Mouse (Mus musculus): ENCODE results near the gene Dnm3.

The Dnm3 gene

DNA sequence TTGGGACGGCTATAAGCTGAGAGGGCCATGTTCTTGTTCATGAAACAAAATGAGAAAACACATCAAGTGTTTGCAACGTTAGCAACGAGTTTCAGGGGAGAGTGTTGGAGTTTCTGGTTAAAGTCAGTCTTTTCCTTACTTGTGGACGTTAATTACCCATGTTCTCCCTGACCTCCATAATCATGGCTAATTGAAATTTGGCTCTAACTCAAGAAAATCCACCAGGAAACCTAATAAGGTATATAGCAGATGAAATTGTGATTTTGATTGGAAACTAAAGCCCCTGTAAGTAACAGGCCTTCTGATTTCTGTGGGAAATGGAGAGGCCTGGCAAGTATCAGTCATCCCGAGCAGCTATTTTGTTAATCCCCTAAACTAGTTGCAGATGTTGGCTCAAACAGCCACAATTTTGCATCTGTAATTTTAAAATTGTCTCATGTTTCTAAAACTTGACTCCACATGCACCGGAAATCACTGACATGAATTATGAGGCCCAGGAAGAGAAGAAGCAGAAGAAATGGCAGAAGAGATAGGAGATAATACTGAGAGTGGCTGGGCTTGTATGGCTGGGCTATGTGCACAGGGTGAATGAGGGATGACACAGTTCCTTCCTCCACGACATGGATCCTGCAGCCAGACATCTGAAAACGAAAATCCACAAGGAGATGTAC, 223.7 kb downstream of the Dnm3 start:
- no peak for ATAC-seq (ENCODE audit: low TSS enrichment)

- no peak for ATAC-seq (ENCODE audit: low TSS enrichment)
These were observed 225.0 kb downstream of the Dnm3 start for GRCm38 (mm10) chr1:162252869-162253268.

- ATAC-seq (ENCODE audit: low TSS enrichment), result no peak
These were observed 230.6 kb downstream of the Dnm3 start for GRCm38 (mm10) chr1:162247216-162247615.

DNA sequence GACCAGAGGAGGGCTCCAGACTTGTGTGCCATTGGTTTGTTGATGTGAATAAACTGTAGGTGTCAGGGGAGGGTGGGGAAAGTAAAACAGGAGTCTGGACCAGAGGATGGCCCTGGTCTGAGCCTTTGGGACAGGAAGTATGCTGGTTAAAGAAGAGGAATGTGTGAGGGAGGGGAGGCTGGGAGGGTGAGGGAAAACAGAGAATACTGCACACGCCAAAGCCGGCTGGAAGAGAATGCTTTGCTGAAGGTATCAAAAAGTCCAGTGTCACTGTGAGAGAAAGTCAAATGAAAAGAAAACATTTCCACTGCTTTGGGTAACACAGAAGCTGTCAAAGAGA, 234.2 kb downstream of the Dnm3 start:
- no peak for ATAC-seq (ENCODE audit: low TSS enrichment)

DNA sequence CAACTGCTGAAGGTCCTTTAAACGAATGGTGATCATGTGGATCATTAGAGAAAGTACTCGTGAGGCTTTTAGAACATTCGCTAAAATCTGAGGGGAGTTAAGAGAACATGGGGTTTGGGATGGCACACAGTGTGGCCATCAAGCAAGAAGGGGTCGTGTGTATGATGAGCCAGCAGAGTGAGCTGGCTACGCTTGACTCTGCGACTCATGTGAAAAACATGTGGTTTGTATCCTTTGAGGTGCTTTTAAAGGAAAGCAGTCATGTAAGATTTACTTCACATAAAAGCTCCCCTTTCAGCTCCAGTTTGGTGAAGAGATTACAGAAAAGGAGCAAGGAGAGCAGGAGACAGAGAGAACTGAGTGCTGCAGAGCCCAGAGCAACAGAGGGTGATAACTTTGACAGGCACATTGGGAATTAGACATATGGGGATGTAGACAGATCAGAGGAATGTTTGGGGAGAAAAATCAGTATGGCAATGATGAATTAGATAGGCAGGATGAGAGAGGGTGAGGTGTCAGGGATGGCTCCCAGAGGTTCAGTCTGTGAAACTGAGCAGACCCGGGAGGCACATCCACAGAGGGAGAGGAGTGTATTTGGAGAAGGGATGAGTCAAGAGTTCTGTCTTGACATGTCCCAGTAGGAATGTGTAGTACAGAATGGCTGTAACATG, 234.7 kb downstream of the Dnm3 start:
- no peak for ATAC-seq (ENCODE audit: low TSS enrichment)

DNA sequence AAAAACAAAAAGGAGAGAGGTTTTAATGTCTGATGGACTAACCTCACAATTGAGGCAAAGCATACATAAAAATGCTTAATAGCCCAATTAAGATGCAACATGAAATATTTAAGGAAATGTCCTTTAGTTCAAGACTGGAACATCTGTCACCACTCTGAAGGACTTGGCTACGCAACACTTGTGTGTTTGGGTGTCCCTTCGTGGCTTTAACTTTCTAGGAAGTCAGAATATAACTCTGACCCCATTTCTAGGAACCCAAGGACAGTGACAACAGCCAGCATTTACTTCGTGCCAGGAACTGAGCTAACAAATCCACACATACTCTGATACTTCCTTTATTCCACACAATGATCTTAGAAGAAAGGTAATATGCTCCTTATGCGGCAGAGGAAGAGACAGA, 237.1 kb downstream of the Dnm3 start:
- ATAC-seq (ENCODE audit: low TSS enrichment), result no peak

- ATAC-seq (ENCODE audit: low TSS enrichment), result no peak
These were observed 239.2 kb downstream of the Dnm3 start for GRCm38 (mm10) chr1:162238646-162239045.

DNA sequence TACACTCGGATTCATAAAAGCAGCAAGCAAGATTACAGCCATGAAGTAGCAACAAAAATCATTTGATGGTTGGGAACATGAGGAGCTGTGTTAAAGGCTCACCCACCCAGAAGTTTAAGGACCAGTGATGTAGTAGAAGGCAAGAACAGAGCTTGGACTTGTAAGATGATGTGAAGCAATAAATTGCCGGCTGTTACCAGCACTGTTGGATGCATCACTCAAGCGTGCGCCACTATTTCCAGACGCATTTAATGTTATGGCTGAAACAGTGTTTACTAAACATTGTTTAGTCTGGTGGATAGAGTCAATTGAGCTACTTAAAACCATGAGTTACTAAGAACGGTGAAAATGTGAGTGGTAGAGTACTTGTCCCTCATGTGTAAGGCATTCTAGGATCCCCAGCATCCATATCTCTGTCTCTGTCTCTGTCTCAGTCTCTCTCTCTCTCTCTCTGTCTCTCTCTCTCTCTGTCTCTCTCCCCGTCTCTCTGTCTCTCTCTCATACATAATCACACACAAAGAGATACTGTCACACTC, 241.1 kb downstream of the Dnm3 start:
- ATAC-seq (ENCODE audit: low TSS enrichment), result no peak

- ATAC-seq (ENCODE audit: low TSS enrichment), result no peak
These were observed 252.2 kb downstream of the Dnm3 start for GRCm38 (mm10) chr1:162225621-162226147.

- no peak for ATAC-seq (ENCODE audit: low TSS enrichment)
These were observed 252.8 kb downstream of the Dnm3 start for GRCm38 (mm10) chr1:162224817-162225605.

DNA sequence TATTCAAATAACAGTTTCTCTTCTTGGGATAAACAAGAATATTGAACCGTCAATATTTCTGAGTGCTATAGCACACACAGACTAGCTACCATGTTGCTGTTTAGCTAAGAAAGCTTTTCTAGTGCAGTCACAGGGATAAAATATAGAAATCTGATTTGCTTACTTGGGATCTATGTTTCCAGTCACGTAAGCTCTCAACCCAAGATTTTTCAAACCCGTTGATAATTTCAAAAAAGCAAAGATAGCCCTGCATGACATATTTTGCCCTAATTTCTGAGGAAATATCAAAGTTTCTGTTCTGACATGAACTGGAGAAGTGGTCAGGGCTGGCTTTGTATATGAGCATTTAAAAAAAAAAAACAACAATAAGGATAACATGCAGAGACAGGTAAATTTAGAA, 253.8 kb downstream of the Dnm3 start:
- ATAC-seq (ENCODE audit: low TSS enrichment), result no peak

- no peak for ATAC-seq (ENCODE audit: low TSS enrichment)
These were observed 254.4 kb downstream of the Dnm3 start for GRCm38 (mm10) chr1:162223258-162223940.

- ATAC-seq (ENCODE audit: low TSS enrichment), result no peak
These were observed 255.5 kb downstream of the Dnm3 start for GRCm38 (mm10) chr1:162222353-162222752.

DNA sequence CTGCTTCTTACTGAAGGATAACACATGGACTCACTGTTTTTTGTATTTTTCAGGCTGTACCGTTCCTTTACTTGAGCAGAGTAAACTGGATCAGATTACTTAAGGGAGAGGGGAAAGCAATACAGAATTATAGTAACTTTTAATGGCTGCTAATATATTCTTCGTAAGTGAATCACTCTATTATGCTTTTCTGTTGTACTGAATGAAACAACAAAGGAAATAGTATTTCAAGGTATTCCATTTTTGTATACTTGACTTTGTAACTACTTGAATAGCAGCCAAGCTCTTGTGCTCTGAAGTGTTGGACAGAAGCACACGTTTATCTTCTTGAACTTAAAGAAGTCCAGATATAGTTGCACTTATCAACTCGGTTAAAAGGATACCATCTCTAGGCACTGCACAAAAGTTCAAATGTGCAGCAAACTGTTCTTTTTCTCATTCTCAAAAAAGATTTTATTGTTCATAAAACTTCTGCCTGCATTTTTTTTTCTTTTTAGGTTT, 256.0 kb downstream of the Dnm3 start:
- no peak for ATAC-seq (ENCODE audit: low TSS enrichment)

- no peak for ATAC-seq (ENCODE audit: low TSS enrichment)
These were observed 256.9 kb downstream of the Dnm3 start for GRCm38 (mm10) chr1:162220891-162221290.

DNA sequence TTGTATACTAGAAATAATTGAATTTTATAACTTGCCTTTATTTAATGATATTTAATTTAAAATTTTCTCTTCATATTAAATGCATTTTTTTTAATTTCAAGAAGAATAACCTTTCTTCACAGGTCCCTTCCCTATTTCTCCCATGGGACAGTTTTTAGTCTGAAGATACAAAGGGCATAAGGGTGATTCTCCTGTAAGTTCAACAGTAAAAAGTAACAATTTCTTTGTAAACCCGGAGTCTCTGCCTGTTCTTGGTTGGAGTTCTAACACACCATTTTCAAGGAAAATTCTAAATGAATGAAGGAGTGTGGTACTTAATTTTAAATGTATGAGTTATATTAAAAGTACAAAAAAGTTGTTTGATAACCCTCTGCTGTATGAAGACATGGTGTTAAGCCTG, 258.1 kb downstream of the Dnm3 start:
- no peak for ATAC-seq (ENCODE audit: low TSS enrichment)

DNA sequence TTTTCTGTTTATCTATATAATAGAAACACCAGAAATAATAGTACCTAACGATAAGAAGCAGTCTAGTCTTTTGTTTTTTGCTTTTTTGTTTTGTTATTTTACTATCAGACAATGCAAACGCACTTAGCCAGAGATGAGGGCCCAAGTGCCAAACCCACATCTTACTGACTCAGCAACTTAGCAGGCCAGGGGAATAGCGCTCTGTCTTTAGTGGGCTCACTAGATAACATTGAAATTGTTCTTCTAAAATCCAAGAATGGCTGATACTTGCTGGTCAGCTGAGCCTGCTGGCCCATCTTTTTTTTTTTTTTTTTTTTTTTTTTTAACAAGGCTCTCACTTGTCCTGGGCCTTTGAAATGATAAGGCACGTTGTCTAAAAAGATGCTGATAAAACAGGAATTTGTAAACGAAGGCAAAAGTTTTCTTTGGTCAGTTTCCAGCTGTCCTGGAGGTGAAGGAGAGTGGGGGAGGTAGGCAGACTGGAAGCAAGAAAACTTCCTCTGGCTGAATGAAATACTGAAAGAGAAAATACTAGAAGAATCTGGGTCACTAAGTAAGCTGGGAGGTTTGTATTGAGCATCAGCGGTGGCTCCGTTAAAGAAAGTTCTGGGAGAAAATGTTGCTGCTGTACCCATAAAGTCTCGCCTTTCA, 259.2 kb downstream of the Dnm3 start:
- no peak for ATAC-seq (ENCODE audit: low TSS enrichment)

DNA sequence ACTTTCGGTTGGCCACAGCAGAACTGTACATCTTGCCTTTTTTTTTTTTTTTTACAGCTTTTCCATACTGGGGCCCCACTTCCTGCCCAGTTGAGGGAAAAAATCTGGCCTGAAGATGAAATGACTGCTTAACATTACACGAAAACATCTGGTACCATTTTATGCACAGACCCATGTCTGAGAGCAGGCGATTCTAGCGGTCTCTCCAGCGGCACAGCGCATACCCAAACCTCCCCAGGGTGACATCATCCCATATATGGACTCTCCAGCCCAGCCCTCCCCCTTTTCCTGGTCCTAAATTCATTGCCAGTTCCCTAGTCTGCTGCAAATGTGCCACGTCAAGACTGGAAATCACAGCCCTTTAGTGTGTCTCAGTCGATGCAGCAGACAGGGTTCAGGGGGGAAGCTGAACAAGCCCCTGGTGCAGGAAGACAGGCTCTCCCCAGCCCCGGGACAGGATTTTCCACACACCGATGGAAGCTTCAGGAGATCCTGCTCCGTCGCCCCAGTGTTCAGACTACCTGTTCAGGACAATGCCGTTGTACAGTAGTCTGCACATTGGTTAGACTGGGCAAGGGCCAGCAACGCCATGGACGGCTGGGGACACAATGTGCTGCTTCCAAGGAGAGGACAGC, 260.4 kb downstream of the Dnm3 start:
- ATAC-seq (ENCODE audit: low TSS enrichment), result no peak

DNA sequence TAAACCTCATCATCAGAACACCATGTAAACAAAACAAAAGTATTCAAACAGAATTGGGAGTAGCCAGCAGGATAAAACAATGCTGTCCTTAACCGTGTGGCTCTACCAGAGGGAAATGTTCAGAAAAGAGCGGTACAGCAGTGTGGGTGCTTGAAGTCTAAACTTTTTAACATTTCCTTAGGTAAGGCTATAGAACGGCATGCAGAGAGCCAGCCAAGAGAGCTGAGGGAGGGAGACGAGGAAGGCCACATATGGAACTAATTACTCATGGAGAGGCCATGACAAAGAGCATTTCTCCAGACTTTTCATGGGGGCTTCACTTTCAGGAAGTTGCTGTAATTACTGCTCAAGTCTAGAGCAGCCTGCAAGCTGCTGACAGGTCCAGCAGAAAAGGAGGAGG, 261.2 kb downstream of the Dnm3 start:
- ATAC-seq (ENCODE audit: low TSS enrichment), result no peak

GRCm38 (mm10) chr1:162215743-162216142, 262.1 kb downstream of the Dnm3 start:
- ATAC-seq (ENCODE audit: low TSS enrichment), result no peak

GRCm38 (mm10) chr1:162213066-162213465, 264.8 kb downstream of the Dnm3 start:
- ATAC-seq (ENCODE audit: low TSS enrichment), result no peak
